Mouse (Mus musculus): ENCODE data around the gene Ripor1. TPM values are rescaled to one million over a fixed set of nuclear protein-coding genes. Genes with fewer than 3 reads are reported as not detected.

Gene Ripor1
- polyA plus RNA-seq, 1 experiment = 52.0 TPM

Other genes starting within 250 kb of the Ripor1 start
- gene Plekhg4, start 232.0 kb upstream of the Ripor1 start, polyA plus RNA-seq (2012; rRNA removed) = 3.2 TPM in 2 replicates
- not detected in 2 replicates for gene Kctd19, start 191.8 kb upstream of the Ripor1 start, polyA plus RNA-seq (2012; rRNA removed)
- 0.34 and 0.53 TPM in 2 replicates for gene Lrrc36, start 191.7 kb upstream of the Ripor1 start, polyA plus RNA-seq (2012; rRNA removed)
- 66.7 and 76.4 TPM in 2 replicates for gene Tppp3, start 133.7 kb upstream of the Ripor1 start, polyA plus RNA-seq (2012; rRNA removed)
- 75.3 and 75.7 TPM in 2 replicates for gene Zdhhc1, start 108.4 kb upstream of the Ripor1 start, polyA plus RNA-seq (2012; rRNA removed)
- gene Hsd11b2, start 86.5 kb upstream of the Ripor1 start, polyA plus RNA-seq (2012; rRNA removed) = 0.21 and 0.22 TPM in 2 replicates
- 334 and 339 TPM in 2 replicates for gene Atp6v0d1, start 39.2 kb upstream of the Ripor1 start, polyA plus RNA-seq (2012; rRNA removed)
- 34.9 and 37.1 TPM in 2 replicates for gene Ctcf, start 31.3 kb downstream of the Ripor1 start, polyA plus RNA-seq (2012; rRNA removed)
- 0.25 and 0.36 TPM in 2 replicates for gene Agrp, start 32.1 kb downstream of the Ripor1 start, polyA plus RNA-seq (2012; rRNA removed)
- 33.6 and 37.2 TPM in 2 replicates for gene Carmil2, start 81.0 kb downstream of the Ripor1 start, polyA plus RNA-seq (2012; rRNA removed)
- 42.5 and 46.0 TPM in 2 replicates for gene Acd, start 95.8 kb downstream of the Ripor1 start, polyA plus RNA-seq (2012; rRNA removed)
- 49.5 and 57.0 TPM in 2 replicates for gene Pard6a, start 95.9 kb downstream of the Ripor1 start, polyA plus RNA-seq (2012; rRNA removed)
- gene 4933405L10Rik, start 102.4 kb downstream of the Ripor1 start, polyA plus RNA-seq (2012; rRNA removed) = 0.38 and 0.92 TPM in 2 replicates
- 15.6 and 16.0 TPM in 2 replicates for gene Enkd1, start 103.0 kb downstream of the Ripor1 start, polyA plus RNA-seq (2012; rRNA removed)
- gene Gfod2, start 153.4 kb downstream of the Ripor1 start, polyA plus RNA-seq (2012; rRNA removed) = 18.1 and 21.5 TPM in 2 replicates
- gene Ranbp10, start 222.1 kb downstream of the Ripor1 start, polyA plus RNA-seq (2012; rRNA removed) = 24.2 and 28.5 TPM in 2 replicates
- gene Tsnaxip1, start 222.5 kb downstream of the Ripor1 start, polyA plus RNA-seq (2012; rRNA removed) = 0.17 TPM in 1 of 2 replicates, not detected in the other
- gene Cenpt, start 248.0 kb downstream of the Ripor1 start, polyA plus RNA-seq (2012; rRNA removed) = 31.5 and 32.3 TPM in 2 replicates
- 47.0 and 47.1 TPM in 2 replicates for gene Thap11, start 249.9 kb downstream of the Ripor1 start, polyA plus RNA-seq (2012; rRNA removed)